In genomic region chr4:64654157-64654556, GRCm38 (mm10) we compare ENCODE assay signal across 24 mouse cellular contexts.
DNase-seq lines count a peak whose midpoint lies in the region; ATAC-seq lines count a peak whose summit lies in the region.
"Had no signal": no experiment of that assay in that cellular context is flagged by ENCODE, and none has a peak within 500 bp of the region (broad histone marks: within the 10 kb centered on the region; RNA-seq: fewer than 3 reads in every experiment).

No protein-coding gene starts in this region.

- H3K9ac ChIP-seq in forebrain, embryonic 11.5 days (ENCODE audit: low read length), result no peak overlapping the region
- H3K9ac ChIP-seq: hindbrain, embryonic 12.5 days had no signal

- ATAC-seq in forebrain, embryonic 11.5 days (replicated peaks; ENCODE audit: low FRiP score), result no peak
- ATAC-seq: activated CD4-positive, CD25-positive, alpha-beta regulatory T cell, adult 4 months; forebrain, embryonic 14.5 days; hindbrain, embryonic 16.5 days; Patski had no signal

- H3K27me3 ChIP-seq in forebrain, embryonic 11.5 days (ENCODE audit: control insufficient read depth, insufficient read depth, low read length), result no peaks in the 10 kb centered on the region
- H3K27me3 ChIP-seq: CH12.LX; hindbrain, embryonic 12.5 days; Patski had no signal

- DNase-seq in frontal cortex, postnatal 36 days (ENCODE audit: low spot score in 2 of 2), result peak; percentile 19 to 54
- no peak for DNase-seq in frontal cortex, postnatal 25 days (ENCODE audit: low spot score in 2 of 2)
- peak; percentile 2 to 47 for DNase-seq in left cerebral cortex, adult 18-20 months (ENCODE audit: low spot score in 2 of 2)
- no peak for DNase-seq in left cerebral cortex, postnatal 4 days
- DNase-seq in brain, adult 2 months (ENCODE audit: low read depth, low spot score), result peak; percentile 65
- peak; percentile 1 to 86 for DNase-seq in left cerebral cortex, postnatal 25 days (ENCODE audit: low spot score in 2 of 2)
- no peak for DNase-seq in forebrain, embryonic 11.5 days (ENCODE audit: low spot score)
- DNase-seq in urinary bladder, postnatal 10 days (ENCODE audit: low spot score), result no peak
- DNase-seq: adrenal gland, postnatal 14 days; cerebellum, adult 18-20 months; cerebellum, adult 9-11 months; cerebellum, postnatal 36 days; gastrocnemius, postnatal 10 days; heart, adult 18-20 months; heart, postnatal 10 days; heart, postnatal 4 days had no signal

- intact Hi-C loops in left cerebral cortex, postnatal 4 days (cut with DNase I), result no loop called here
- intact Hi-C loops in left cerebral cortex, postnatal 25 days (cut with DNase I), result loop anchor here (10.0 kb wide), 1 partner anchor 281 kb away; no protein-coding TSS in a partner anchor

- H3K27ac ChIP-seq in forebrain, embryonic 11.5 days (ENCODE audit: low read depth, low read length), result no peak overlapping the region
- H3K27ac ChIP-seq: embryonic facial prominence, embryonic 10.5 days; heart, embryonic 10.5 days; hindbrain, embryonic 12.5 days had no signal

- no peaks in the 10 kb centered on the region for H3K36me3 ChIP-seq in forebrain, embryonic 11.5 days (ENCODE audit: control insufficient read depth, insufficient read depth, low read length)
- H3K36me3 ChIP-seq: embryonic facial prominence, embryonic 10.5 days; heart, embryonic 10.5 days; hindbrain, embryonic 12.5 days had no signal

- no peaks in the 10 kb centered on the region for H3K9me3 ChIP-seq in forebrain, embryonic 11.5 days (ENCODE audit: control insufficient read depth, low read length)
- H3K9me3 ChIP-seq: embryonic facial prominence, embryonic 10.5 days; heart, embryonic 10.5 days; hindbrain, embryonic 12.5 days had no signal

- WGBS in forebrain, embryonic 11.5 days, result 81% methylated on average over 3 of the region's 3 CpGs

- H3K4me1 ChIP-seq in forebrain, embryonic 11.5 days (replicated peaks; ENCODE audit: control insufficient read depth, insufficient read depth, low read length), result no peaks in the 10 kb centered on the region
- H3K4me1 ChIP-seq: embryonic facial prominence, embryonic 10.5 days; heart, embryonic 10.5 days; hindbrain, embryonic 12.5 days had no signal

- no peak overlapping the region for H3K4me2 ChIP-seq in forebrain, embryonic 11.5 days (ENCODE audit: low read depth, low read length, severe bottlenecking)
- H3K4me2 ChIP-seq: hindbrain, embryonic 12.5 days had no signal

- no peak overlapping the region for H3K4me3 ChIP-seq in forebrain, embryonic 11.5 days (ENCODE audit: low read depth, low read length)
- H3K4me3 ChIP-seq: embryonic facial prominence, embryonic 10.5 days; heart, embryonic 10.5 days; hindbrain, embryonic 12.5 days had no signal

Comparison
In these comparisons a context has a peak if more than half of its experiments do, and no peak if none do; other contexts are left out.
1. DNase-seq: peak in frontal cortex, postnatal 36 days (2 of 2), left cerebral cortex, adult 18-20 months (2 of 2), brain, adult 2 months (single experiment) and left cerebral cortex, postnatal 25 days (2 of 2); none in frontal cortex, postnatal 25 days (0 of 2), left cerebral cortex, postnatal 4 days (single experiment), forebrain, embryonic 11.5 days (single experiment) and urinary bladder, postnatal 10 days (single experiment).